Mouse (Mus musculus) embryonic facial prominence, embryonic 11.5 days (tissue): ENCODE measurements at regions not wholly inside any gene's neighbourhood (a gene's known extent, or its start where the extent isn't known, plus 50 kb on each side); places are given as distances from the start of the nearest gene placed in this dataset.

Experiments used
- ATAC-seq: fragments of 200-750 bp; cut with Nextera tagmentation; replicated peaks from 2 replicates; pipeline ENCODE4 v1.8.0; 2017; ENCODE audit warnings: low read depth; ENCODE audit not compliant: insufficient number of reproducible peaks, low FRiP score, low TSS enrichment
- DNase-seq: peaks from one replicate; pipeline ENCODE4 v3.0.0-alpha.2; 2015; ENCODE audit warnings: low spot score
- H3K27ac ChIP-seq: fragments of 300-500 bp; sonication (generic); replicated peaks from 2 replicates; pipeline ENCODE4 v1.5.1; 2014; ENCODE audit warnings: mild to moderate bottlenecking, low read depth, low read length, control low read depth
- H3K27me3 ChIP-seq: fragments of 300-500 bp; sonication (generic); 2 replicates; pipeline ENCODE4 v1.6.1; 2014; ENCODE audit warnings: mild to moderate bottlenecking, low read length, moderate library complexity, mixed read lengths; ENCODE audit not compliant: control insufficient read depth, insufficient read depth
- H3K36me3 ChIP-seq: fragments of 300-500 bp; sonication (generic); replicated peaks from 2 replicates; pipeline ENCODE4 v1.6.1; 2014; ENCODE audit warnings: low read depth, mild to moderate bottlenecking, low read length, moderate library complexity, mixed read lengths; ENCODE audit not compliant: control insufficient read depth, insufficient read depth
- H3K4me1 ChIP-seq: fragments of 300-500 bp; sonication (generic); 2 replicates; pipeline ENCODE4 v1.6.1; 2014; ENCODE audit warnings: low read length, mixed read lengths; ENCODE audit not compliant: control insufficient read depth, insufficient read depth
- H3K4me2 ChIP-seq: fragments of 300-500 bp; sonication (generic); 2 replicates; pipeline ENCODE4 v1.6.1; 2014; ENCODE audit warnings: low read depth, mild to moderate bottlenecking, control low read depth, low read length, moderate library complexity
- H3K4me3 ChIP-seq: fragments of 300-500 bp; sonication (generic); 2 replicates; pipeline ENCODE4 v1.5.1; 2014; ENCODE audit warnings: low read depth, low read length, control low read depth
- H3K9ac ChIP-seq: fragments of 300-500 bp; sonication (generic); replicated peaks from 2 replicates; pipeline ENCODE4 v1.6.1; 2014; ENCODE audit warnings: mild to moderate bottlenecking, control low read depth, low read length
- H3K9me3 ChIP-seq: fragments of 300-500 bp; sonication (generic); replicated peaks from 2 replicates; pipeline ENCODE4 v1.6.1; 2016; ENCODE audit warnings: mild to moderate bottlenecking, low read length, inconsistent platforms, mixed read lengths; ENCODE audit not compliant: control insufficient read depth
- WGBS: fragments of 180-500 bp; shearing (Covaris S2); extraction: QIAGEN DNeasy Blood & Tissue Kit; methylation state at CpG from one replicate; pipeline ENCODE4 v1.1.7; 2014; 5-methylcytosine and 5-hydroxymethylcytosine counted together

DNA sequence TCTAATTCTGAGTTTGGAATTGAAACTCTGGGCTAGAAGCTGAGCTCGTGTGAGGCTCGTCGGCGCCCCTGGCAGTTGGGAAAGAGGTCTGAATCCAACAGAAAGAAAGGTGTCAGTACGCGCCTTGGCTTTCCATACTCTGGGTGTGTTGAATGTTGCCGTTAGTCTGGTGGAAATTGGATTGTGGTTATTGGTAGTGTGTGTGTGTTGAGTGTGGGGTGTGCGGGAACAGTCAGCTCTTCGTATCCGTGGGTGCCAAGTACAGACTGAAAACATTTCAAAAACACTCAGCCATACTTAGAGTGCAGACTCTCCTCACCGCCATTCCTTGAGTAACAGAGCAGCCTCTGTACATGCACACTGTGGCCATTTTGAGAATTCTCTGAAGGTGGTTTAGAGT is 566.9 kb downstream of the Tbc1d22a start:
- ATAC-seq: no peak
- DNase-seq: no peak
- H3K27me3 ChIP-seq: no peaks in the 10 kb centered on the region
- H3K36me3 ChIP-seq: no peaks in the 10 kb centered on the region
- no peak overlapping the region for H3K4me2 ChIP-seq
- no peak overlapping the region for H3K4me3 ChIP-seq
- H3K9me3 ChIP-seq: no peaks in the 10 kb centered on the region
- 93% methylated on average over 11 of the region's 11 CpGs for WGBS
- no peak overlapping the region for H3K27ac ChIP-seq
- H3K4me1 ChIP-seq: no peaks in the 10 kb centered on the region
- H3K9ac ChIP-seq: no peak overlapping the region

DNA sequence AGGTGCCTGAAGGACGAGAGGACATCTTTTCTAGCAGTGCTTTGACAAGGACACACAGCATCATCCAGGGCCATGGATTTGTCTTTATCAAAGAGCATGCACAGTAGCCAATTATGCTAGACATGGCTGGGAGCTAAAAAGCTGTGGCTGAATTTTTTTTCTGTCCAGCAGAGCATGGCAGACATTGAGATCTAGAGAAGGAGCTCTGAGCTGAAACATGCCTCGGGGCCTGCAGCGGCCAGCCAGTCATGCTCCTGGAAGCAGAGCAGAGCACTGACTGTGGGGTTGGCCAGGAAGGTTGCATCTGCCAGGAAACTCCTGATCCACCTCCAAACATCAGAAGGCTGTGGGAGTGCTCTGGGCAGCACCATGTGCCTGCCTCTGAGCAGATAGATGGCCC is 580.5 kb downstream of the Tbc1d22a start:
- H3K4me3 ChIP-seq: no peak overlapping the region
- ATAC-seq: no peak
- no peaks in the 10 kb centered on the region for H3K36me3 ChIP-seq
- no peaks in the 10 kb centered on the region for H3K27me3 ChIP-seq
- DNase-seq: no peak
- H3K27ac ChIP-seq: no peak overlapping the region
- H3K9me3 ChIP-seq: no peaks in the 10 kb centered on the region
- 55% methylated on average over 3 of the region's 3 CpGs for WGBS
- H3K4me2 ChIP-seq: no peak overlapping the region
- H3K9ac ChIP-seq: no peak overlapping the region
- H3K4me1 ChIP-seq: no peaks in the 10 kb centered on the region

DNA sequence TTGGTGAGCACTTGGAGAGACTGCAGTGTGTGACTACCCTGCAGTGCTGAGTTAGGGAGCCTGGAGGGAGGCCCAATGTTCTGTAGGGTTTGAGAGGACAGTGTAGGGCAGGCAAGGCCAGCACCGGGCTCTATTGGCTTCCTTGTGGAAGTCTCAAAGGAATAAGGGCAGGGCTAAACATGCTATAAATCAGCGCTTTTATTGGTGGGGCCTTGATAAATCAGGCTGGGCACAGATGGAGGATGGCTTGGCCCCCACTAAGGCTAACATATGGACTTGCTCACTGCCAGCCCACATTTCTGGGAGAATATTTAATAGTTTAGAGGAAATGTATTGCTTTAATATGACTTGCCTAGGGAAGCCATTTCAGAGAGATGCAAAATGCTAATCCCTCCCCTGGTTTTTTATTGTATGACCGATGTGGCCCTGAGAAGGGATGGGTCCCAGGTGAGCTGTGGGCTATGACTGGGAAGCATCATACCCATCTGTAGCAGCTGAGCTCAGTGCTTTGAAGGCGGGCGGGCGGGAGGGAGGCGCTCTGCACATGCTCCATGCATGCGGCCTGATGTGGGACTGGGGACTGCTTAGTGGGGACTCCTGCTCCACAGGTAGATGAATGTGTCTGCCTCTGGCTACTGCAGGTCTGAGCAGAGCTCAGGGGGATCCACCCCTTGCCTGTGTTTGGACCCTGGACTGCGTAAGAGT is 584.4 kb downstream of the Tbc1d22a start:
- Histone ChIP-seq H3K9me3 (no peaks in the 10 kb centered on the region), H3K27ac (no peak overlapping the region), H3K4me2 (no peak overlapping the region), H3K36me3 (no peaks in the 10 kb centered on the region), H3K9ac (no peak overlapping the region), H3K4me1 (no peaks in the 10 kb centered on the region), H3K27me3 (no peaks in the 10 kb centered on the region), H3K4me3 (no peak overlapping the region)
- no peak for DNase-seq
- no peak for ATAC-seq
- 92% methylated on average over 9 of the region's 9 CpGs for WGBS

DNA sequence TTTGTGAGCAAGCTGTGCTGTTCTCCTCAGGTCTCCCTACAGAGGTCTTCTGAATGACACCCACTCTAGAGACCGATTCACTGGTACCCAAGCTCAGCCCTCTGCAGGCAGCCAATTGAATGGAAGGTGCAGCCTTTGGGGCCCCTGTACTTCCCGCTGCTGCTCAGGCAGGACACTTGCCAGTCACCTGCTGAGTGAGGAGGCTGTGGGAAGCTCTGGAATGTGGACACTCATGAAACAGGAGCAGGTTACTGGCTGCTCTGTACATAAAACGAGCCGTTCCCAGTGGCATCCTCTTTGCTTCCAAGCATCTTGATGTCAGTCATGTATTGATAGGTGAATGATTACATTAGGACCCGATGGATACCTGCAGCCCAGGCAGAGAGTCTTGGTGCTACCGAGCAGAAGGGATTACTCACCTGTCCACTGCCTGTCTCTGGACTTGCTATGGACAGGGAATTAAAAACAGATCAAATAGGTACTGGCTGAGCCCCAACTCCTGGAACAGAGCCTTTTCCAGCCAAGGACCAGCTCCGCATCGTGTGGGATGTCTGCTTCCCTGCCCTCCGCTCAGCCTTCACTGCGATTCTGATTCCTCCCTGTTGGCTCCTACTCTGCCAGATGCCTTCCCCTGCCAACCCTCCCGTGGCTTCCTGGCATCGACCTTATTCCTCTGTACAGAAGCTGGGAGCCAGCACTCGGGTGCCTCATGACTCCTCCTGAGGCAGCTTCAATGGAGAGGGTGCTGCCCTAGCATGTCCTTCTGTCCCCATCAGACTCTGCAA is 593.2 kb downstream of the Tbc1d22a start:
- no peaks in the 10 kb centered on the region for H3K36me3 ChIP-seq
- no peak overlapping the region for H3K9ac ChIP-seq
- DNase-seq: no peak
- no peak for ATAC-seq
- H3K4me2 ChIP-seq: no peak overlapping the region
- no peaks in the 10 kb centered on the region for H3K4me1 ChIP-seq
- H3K27ac ChIP-seq: no peak overlapping the region
- H3K27me3 ChIP-seq: no peaks in the 10 kb centered on the region
- H3K4me3 ChIP-seq: no peak overlapping the region
- WGBS: 78% methylated on average over 13 of the region's 13 CpGs
- no peaks in the 10 kb centered on the region for H3K9me3 ChIP-seq

DNA sequence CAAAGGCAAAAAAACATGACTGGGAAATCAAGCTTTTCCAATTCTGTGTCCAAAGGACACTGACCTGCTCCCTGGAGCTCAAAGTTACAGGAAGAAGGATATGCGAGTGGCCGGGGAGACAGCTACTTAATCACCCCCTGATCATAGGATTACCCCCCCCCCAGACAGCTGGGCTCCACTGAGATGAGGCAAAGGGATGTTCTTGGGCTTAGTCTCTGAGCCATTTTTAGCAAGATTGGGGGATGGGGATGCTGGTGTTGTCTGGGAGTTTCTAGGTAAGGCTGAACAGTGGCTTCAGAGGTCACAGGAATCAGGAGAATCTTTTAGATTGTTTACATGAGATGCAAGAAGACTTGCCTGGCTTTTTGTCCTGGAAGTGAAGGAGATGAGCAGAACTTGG is 597.6 kb downstream of the Tbc1d22a start:
- Histone ChIP-seq H3K9me3 (no peaks in the 10 kb centered on the region), H3K4me1 (no peaks in the 10 kb centered on the region), H3K9ac (no peak overlapping the region), H3K27ac (no peak overlapping the region), H3K27me3 (no peaks in the 10 kb centered on the region), H3K4me3 (no peak overlapping the region), H3K4me2 (no peak overlapping the region), H3K36me3 (no peaks in the 10 kb centered on the region)
- ATAC-seq (no peak), DNase-seq (no peak)
- 52% methylated on average over 2 of the region's 2 CpGs for whole genome bisulfite sequencing

DNA sequence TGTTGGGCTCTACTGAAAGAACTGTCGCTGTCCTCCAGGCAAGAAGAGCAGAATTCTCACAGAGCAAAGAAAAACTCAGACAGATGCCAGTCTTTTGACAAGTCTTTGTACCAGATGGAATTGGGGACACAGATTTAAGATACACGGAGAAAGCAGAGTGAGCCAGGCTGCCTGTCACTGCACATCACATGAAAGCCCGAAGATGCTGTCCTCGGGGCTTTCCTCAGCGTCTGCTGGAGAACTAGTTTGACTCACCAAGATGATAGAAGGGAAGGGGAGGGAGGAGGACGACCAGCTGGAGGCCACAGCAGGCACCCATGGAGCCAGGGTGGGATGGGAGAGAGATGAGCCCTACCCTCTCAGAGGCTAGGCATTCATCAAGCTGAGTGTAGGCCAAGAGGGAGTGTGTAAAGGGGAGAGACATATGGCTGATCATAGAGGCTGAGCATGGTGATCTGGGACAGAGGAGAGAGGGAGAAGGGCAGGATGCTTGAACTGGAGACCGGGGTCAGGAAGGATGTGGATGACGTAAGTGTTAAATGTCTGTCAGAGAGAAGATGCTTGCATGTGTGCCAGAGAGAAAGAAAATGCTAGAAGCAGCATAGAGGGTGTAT is 600.7 kb downstream of the Tbc1d22a start:
- no peak overlapping the region for H3K9ac ChIP-seq
- H3K4me2 ChIP-seq: no peak overlapping the region
- DNase-seq (no peak), ATAC-seq (no peak)
- no peaks in the 10 kb centered on the region for H3K4me1 ChIP-seq
- H3K27ac ChIP-seq: no peak overlapping the region
- H3K27me3 ChIP-seq: no peaks in the 10 kb centered on the region
- no peaks in the 10 kb centered on the region for H3K36me3 ChIP-seq
- no peak overlapping the region for H3K4me3 ChIP-seq
- no peaks in the 10 kb centered on the region for H3K9me3 ChIP-seq
- WGBS: 70% methylated on average over 8 of the region's 8 CpGs

DNA sequence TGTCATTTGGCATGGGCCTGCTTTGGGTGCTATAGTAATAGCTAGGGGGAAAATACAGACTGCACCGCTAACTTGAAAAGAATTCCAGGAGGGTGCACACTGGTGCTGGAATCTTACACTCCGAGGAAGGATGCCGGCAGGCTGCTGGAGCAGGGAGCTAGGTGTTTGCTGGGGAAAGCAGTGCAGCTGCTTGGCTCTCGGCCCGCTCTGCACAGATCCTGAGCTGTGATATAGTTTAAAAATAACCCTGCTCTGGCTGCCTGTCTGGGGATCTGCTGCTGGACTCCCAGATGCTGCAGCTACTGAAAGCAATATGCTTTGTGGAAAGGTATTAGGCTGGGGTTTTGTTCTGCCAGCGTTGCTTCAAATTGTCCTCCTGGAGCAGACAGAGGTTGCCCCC is 621.7 kb downstream of the Tbc1d22a start:
- no peak for DNase-seq
- H3K9me3 ChIP-seq: no peaks in the 10 kb centered on the region
- no peaks in the 10 kb centered on the region for H3K36me3 ChIP-seq

More for the DNA sequence above, 621.7 kb downstream of the Tbc1d22a start:
- ATAC-seq: no peak
- Histone ChIP-seq H3K4me3 (no peak overlapping the region), H3K27ac (no peak overlapping the region), H3K9ac (no peak overlapping the region), H3K4me1 (no peaks in the 10 kb centered on the region), H3K4me2 (no peak overlapping the region), H3K27me3 (no peaks in the 10 kb centered on the region)
- WGBS: 47% methylated on average over 6 of the region's 6 CpGs
